Mouse (Mus musculus): ENCODE results near the gene Clcn2. TPM values are rescaled to one million over a fixed set of nuclear protein-coding genes. Genes with fewer than 3 reads are reported as not detected.

Clcn2 gene
- polyA plus RNA-seq (2015; fragmentation: Illumina TruSeq; extraction: RNeasy Lipid Tissue Mini Kit (QIAGEN cat#74804); ENCODE audit: insufficient read depth, low read depth, low replicate concordance): 4.5 TPM

DNA sequence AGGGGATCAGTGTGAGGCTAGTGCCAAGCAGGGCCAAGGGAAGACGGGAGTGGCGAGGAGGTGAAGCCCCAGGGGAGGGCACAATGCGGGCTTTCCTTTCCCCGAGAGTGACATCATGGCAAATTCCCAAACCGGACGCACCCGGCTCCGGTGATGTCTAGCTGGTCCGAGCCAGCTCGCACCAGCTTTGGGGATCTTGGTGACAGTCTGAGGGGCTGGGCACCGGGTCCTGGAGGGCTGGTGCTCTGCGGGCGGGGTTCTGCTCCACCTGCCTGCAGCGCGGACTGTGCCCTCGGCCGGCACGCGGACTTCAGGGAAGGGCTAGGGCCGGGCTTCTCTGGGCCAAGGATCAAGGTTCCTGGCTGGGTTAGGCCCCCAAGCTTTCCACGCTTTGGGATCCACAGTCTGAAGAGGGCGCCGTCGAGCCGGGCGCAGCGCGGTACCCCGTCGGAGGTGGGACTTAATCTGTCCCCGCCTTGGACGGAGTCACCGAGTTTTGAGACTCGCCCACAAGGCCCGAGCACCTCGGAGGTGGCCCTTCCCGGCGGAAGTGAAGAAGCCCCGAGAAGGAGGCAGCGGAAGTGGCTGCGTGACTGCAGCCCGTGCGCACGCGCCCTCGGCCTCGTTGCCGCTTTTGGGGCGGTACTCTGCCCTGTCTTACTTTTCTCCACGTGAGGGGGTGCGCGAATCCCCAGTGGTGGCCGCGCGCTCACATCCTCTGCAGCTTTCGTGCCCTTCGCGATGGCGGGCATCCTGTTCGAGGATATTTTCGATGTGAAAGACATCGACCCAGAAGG, at the start of gene Clcn2, which contains the start of gene Polr2h:
TSS of gene Clcn2 (minus strand) at position 566 of the 797 bp plus-strand sequence.
TSS of gene Polr2h (plus strand) at position 485 of the 797 bp plus-strand sequence.

DNA sequence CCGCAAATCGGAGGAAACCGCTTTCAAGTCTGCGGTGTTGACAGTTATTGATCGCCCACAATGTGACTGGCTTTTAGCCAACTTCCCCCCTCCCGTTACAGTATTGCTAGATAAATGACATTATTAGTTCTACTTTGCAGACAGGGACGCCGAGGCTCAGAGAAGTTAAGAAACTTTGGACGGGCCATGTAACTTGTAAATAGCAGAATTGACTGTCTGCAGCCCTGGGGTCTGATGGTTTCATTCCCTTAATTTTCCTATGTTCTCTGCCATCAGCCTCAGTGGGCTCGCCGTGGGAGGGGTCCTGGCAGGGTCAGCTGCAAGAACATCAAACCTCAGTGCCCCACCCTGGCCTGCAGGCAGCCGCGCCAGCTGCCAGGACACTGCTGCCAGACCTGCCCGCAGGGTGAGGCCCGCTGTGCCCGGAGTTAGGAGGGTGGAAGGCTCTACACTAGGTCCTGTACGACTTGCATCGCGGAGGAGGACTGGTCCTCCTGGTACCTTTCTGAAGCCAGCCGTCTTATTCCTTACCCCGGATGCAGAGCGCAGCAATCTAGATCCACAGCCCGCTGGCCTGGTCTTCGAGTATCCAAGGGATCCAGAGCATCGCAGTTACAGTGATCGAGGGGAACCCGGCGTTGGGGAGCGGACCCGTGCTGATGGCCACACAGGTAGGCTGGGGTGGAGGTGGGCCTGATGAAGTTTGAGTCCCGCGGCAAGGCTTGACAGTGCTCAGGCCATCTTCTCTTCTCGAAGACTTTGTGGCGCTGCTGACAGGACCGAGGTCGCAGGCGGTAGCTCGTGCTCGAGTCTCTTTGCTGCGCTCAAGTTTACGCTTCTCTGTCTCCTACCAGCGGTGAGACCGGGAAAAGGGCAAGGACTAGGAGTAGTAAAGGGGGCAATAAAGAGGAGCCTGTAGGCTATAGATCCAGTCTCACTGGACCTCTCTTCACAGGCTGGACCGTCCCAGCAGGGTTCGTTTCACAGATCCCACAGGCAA, 16.5 kb upstream of the Clcn2 start, which contains the start of gene Thpo:
TSS of gene Thpo (minus strand) at position 781 of the 1,000 bp plus-strand sequence.

DNA sequence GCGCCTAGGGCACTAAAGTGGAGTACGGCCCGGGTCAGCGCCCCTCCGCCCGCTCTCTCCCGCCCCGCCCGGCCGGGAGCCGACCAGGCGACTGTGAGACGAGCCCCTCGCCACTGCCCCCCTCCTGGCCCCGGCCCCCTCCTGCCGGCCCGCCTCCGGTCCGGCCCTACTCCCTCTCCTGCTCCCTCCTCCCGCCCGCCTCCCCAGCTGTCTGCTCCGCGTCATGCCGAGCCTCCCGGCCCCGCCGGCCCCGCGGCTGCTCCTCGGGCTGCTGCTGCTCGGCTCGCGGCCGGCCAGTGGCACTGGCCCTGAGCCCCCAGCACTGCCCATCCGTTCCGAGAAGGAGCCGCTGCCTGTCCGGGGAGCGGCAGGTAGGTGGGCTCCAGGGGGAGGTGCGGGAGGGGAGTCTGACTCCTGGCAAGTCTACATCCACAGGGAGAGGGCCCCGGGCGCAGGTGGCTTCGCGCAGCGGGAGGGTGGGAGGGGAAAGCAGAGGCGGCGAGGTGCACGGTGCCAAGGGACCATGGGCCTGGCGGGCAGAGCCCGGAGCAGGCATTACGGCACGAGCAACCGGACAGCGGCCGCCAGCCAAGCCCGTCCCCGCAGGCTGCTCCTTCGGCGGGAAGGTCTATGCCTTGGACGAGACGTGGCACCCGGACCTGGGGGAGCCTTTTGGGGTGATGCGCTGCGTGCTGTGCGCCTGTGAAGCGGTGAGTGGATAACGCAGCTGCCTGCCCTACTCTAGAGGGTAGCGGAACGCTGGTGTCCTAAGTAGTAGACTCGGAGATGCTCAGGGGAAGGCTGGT, 15.6 kb upstream of the Clcn2 start, which contains the start of gene Chrd:
TSS of gene Chrd (plus strand) at position 203 of the 806 bp plus-strand sequence.

DNA sequence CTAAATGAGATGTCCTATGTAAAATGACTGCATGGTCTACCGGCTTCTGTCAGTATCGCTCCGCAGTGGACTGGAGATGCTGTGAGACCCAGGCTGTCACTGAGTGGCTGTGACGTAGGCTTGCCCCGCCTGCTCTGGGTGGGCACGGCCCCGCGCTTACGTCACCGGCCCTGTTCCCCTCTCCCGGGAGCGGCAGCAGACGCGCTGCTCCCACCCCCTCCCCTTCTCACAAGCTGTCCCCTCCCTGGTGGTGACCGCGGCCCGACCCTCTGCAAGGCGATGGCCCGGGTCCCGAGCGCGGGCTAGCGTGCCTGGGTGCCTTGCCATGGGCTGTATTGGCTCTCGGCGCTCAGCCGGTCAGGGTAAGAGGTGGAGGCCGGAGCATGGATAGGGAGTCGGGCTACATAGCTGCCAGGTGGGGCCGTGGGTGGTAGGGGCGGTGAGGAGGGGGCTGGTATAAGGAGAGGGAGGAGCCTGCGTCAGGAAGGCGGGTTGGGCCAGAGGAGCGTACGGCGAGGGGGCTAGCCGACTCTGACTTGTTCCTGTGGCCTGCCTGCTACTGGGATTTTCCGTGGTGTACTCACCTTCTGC, 24.3 kb downstream of the Clcn2 start, which contains the start of gene Fam131a:
TSS of gene Fam131a (plus strand) at position 131 of the 591 bp plus-strand sequence.

DNA sequence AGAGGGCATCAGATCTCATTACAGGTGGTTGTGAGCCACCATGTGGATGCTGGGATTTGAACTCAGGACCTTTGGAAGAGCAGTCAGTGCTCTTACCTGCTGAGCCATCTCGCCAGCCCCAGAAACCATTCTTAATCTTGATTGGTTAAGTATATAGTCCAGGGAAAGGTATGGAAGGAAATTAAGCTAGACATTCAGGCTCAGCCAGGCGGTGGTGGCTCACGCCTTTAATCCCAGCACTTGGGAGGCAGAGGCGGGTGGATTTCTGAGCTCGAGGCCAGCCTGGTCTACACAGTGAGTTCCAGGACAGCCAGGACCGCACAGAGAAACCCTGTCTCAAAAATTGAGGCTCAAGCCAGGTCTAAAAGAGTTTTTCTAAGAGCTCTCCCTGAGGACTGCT, 49.5 kb downstream of the Clcn2 start, which contains the start of gene Eif4g1:
TSS of gene Eif4g1 (plus strand) at position 301 of the 400 bp plus-strand sequence.

Other genes with a start within 250 kb of the Clcn2 start
- gene Eif2b5, start 218.9 kb downstream of the Clcn2 start, polyA plus RNA-seq (2015; fragmentation: Illumina TruSeq; extraction: RNeasy Lipid Tissue Mini Kit (QIAGEN cat#74804); ENCODE audit: insufficient read depth, low read depth, low replicate concordance): 21.2 TPM
- gene Dvl3, start 200.8 kb downstream of the Clcn2 start, polyA plus RNA-seq (2015; fragmentation: Illumina TruSeq; extraction: RNeasy Lipid Tissue Mini Kit (QIAGEN cat#74804); ENCODE audit: insufficient read depth, low read depth, low replicate concordance): 14.7 TPM
- gene Ap2m1, start 182.3 kb downstream of the Clcn2 start, polyA plus RNA-seq (2015; fragmentation: Illumina TruSeq; extraction: RNeasy Lipid Tissue Mini Kit (QIAGEN cat#74804); ENCODE audit: insufficient read depth, low read depth, low replicate concordance): 57.8 TPM
- gene Abcf3, start 169.2 kb downstream of the Clcn2 start, polyA plus RNA-seq (2015; fragmentation: Illumina TruSeq; extraction: RNeasy Lipid Tissue Mini Kit (QIAGEN cat#74804); ENCODE audit: insufficient read depth, low read depth, low replicate concordance): 25.1 TPM
- gene Vwa5b2, start 128.3 kb downstream of the Clcn2 start, polyA plus RNA-seq (2015; fragmentation: Illumina TruSeq; extraction: RNeasy Lipid Tissue Mini Kit (QIAGEN cat#74804); ENCODE audit: insufficient read depth, low read depth, low replicate concordance): 12.7 TPM
- 4.9 TPM for gene Eef1akmt4, start 106.2 kb downstream of the Clcn2 start, polyA plus RNA-seq (2015; fragmentation: Illumina TruSeq; extraction: RNeasy Lipid Tissue Mini Kit (QIAGEN cat#74804); ENCODE audit: insufficient read depth, low read depth, low replicate concordance)
- gene Gm49333, start 106.1 kb downstream of the Clcn2 start, polyA plus RNA-seq (2015; fragmentation: Illumina TruSeq; extraction: RNeasy Lipid Tissue Mini Kit (QIAGEN cat#74804); ENCODE audit: insufficient read depth, low read depth, low replicate concordance): not detected
- gene Alg3, start 106.0 kb downstream of the Clcn2 start, polyA plus RNA-seq (2015; fragmentation: Illumina TruSeq; extraction: RNeasy Lipid Tissue Mini Kit (QIAGEN cat#74804); ENCODE audit: insufficient read depth, low read depth, low replicate concordance): 9.1 TPM
- gene Camk2n2, start 96.5 kb downstream of the Clcn2 start, polyA plus RNA-seq (2015; fragmentation: Illumina TruSeq; extraction: RNeasy Lipid Tissue Mini Kit (QIAGEN cat#74804); ENCODE audit: insufficient read depth, low read depth, low replicate concordance): 3.7 TPM
- 0.79 TPM for gene Ece2, start 87.9 kb downstream of the Clcn2 start, polyA plus RNA-seq (2015; fragmentation: Illumina TruSeq; extraction: RNeasy Lipid Tissue Mini Kit (QIAGEN cat#74804); ENCODE audit: insufficient read depth, low read depth, low replicate concordance)
- gene Psmd2, start 66.1 kb downstream of the Clcn2 start, polyA plus RNA-seq (2015; fragmentation: Illumina TruSeq; extraction: RNeasy Lipid Tissue Mini Kit (QIAGEN cat#74804); ENCODE audit: insufficient read depth, low read depth, low replicate concordance): 33.6 TPM
- 81.8 TPM for gene Eif4g1, start 49.4 kb downstream of the Clcn2 start, polyA plus RNA-seq (2015; fragmentation: Illumina TruSeq; extraction: RNeasy Lipid Tissue Mini Kit (QIAGEN cat#74804); ENCODE audit: insufficient read depth, low read depth, low replicate concordance)
- 3.5 TPM for gene Fam131a, start 24.5 kb downstream of the Clcn2 start, polyA plus RNA-seq (2015; fragmentation: Illumina TruSeq; extraction: RNeasy Lipid Tissue Mini Kit (QIAGEN cat#74804); ENCODE audit: insufficient read depth, low read depth, low replicate concordance)
- gene Polr2h, start 81 bp downstream of the Clcn2 start, polyA plus RNA-seq (2015; fragmentation: Illumina TruSeq; extraction: RNeasy Lipid Tissue Mini Kit (QIAGEN cat#74804); ENCODE audit: insufficient read depth, low read depth, low replicate concordance): 9.7 TPM
- gene Chrd, start 15.4 kb upstream of the Clcn2 start, polyA plus RNA-seq (2015; fragmentation: Illumina TruSeq; extraction: RNeasy Lipid Tissue Mini Kit (QIAGEN cat#74804); ENCODE audit: insufficient read depth, low read depth, low replicate concordance): 1.8 TPM
- gene Thpo, start 16.8 kb upstream of the Clcn2 start, polyA plus RNA-seq (2015; fragmentation: Illumina TruSeq; extraction: RNeasy Lipid Tissue Mini Kit (QIAGEN cat#74804); ENCODE audit: insufficient read depth, low read depth, low replicate concordance): not detected

Measured in pancreas, adult 10 weeks (tissue).